Mouse (Mus musculus): Measurements from ENCODE around the gene Vwa1. TPM values are rescaled to one million over a fixed set of nuclear protein-coding genes. Genes with fewer than 3 reads are reported as not detected.
A peak's percentile ranks its signal among the peaks of the same experiment; 100 is the strongest.

The Vwa1 gene
- polyA plus RNA-seq (2015; fragmentation: Nextera tagmentation; extraction: Ambion mirVana) = 23.2 and 24.4 TPM in 2 replicates

DNA sequence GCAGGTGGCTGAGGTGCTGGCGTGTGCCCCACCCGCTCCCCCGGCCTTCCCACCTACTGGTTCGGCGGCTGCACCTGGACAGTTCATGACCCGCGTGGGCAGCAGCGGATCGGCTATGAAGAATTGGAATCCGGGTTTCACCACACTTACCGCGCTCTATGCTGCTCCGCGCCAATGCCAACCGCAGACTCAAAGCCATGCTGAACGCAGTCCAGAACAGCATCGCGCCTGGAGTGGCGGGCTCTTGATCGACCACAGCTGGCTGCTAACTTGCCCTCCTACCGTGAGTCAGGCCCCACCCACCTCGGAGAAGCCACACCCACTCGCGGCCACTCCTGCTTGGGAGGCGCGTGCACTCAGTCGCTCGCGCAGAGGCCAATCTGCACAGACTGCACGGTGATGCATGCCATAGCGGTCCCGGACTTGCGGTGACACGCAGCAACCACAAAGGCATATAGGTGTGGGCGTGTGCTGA lies at the start of gene Vwa1:
Vwa1 (minus strand) TSS at position 419 of the 475 bp plus-strand sequence.
- Histone ChIP-seq H3K27ac (peak within 1 kb of the TSS; percentile 53), H3K27me3 (peaks cover 52% of the 10 kb centered on the region), H3K4me3 (peak within 1 kb of the TSS; percentile 40), H3K36me3 (no peaks in the 10 kb centered on the region), H3K9me3 (no peaks in the 10 kb centered on the region), H3K9ac (peak within 1 kb of the TSS; percentile 67), H3K4me1 (replicated peaks) (peaks cover 43% of the 10 kb centered on the region), H3K4me2 (peak within 1 kb of the TSS; percentile 66)
- WGBS = 1% methylated on average over 35 of the region's 35 CpGs
- peak; percentile 77 for ATAC-seq (ENCODE audit: low FRiP score)

DNA sequence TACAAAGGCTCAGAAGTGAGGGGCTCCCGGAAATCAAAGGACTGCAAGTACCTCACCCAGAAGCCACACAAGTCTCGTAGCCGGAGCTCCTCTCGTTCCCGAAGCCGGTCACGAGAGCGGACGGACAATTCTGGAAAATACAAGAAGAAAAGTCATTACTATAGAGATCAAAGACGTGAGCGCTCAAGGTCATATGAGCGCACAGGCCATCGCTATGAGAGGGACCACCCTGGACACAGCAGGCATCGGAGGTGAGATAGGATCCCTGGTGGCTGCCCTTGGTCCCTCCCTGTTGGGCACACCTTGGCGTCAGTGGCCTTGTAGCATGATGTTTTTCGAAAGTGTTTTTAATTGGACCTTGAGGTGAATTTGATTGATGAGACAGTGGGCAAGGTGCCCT lies 48.9 kb upstream of the Vwa1 start:
- H3K9me3 ChIP-seq = no peaks in the 10 kb centered on the region
- ATAC-seq (ENCODE audit: low FRiP score) = no peak
- WGBS = 98% methylated on average over 16 of the region's 16 CpGs
- H3K4me2 ChIP-seq = no peak overlapping the region
- H3K27ac ChIP-seq = no peak overlapping the region
- no peaks in the 10 kb centered on the region for H3K4me1 ChIP-seq (replicated peaks)
- H3K9ac ChIP-seq = no peak overlapping the region
- H3K36me3 ChIP-seq = peaks cover 88% of the 10 kb centered on the region
- H3K4me3 ChIP-seq = no peak overlapping the region
- H3K27me3 ChIP-seq = no peaks in the 10 kb centered on the region

DNA sequence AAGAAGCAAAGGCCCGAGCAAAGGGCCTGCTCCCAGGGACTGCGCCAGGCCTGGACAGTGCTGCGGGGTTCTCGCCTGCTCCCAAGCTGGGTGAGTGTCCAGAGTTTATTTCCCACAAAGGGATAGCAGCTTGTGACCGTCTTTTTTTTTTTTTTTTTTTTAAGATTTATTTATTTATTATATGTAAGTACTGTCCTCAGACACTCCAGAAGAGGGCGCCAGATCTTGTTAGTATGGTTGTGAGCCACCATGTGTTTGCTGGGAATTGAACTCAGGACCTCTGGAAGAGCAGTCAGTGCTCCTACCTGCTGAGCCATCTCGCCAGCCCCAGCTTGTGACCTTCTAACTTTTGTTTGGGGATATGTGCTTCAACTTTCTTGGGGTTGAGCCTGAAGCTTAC lies 46.5 kb upstream of the Vwa1 start:
- no peak overlapping the region for H3K27ac ChIP-seq
- H3K36me3 ChIP-seq = peaks cover 95% of the 10 kb centered on the region
- no peak overlapping the region for H3K9ac ChIP-seq
- H3K4me1 ChIP-seq (replicated peaks) = no peaks in the 10 kb centered on the region
- no peaks in the 10 kb centered on the region for H3K27me3 ChIP-seq
- H3K4me2 ChIP-seq = no peak overlapping the region
- no peaks in the 10 kb centered on the region for H3K9me3 ChIP-seq
- no peak for ATAC-seq (ENCODE audit: low FRiP score)
- no peak overlapping the region for H3K4me3 ChIP-seq
- 80% methylated on average over 7 of the region's 7 CpGs for WGBS

DNA sequence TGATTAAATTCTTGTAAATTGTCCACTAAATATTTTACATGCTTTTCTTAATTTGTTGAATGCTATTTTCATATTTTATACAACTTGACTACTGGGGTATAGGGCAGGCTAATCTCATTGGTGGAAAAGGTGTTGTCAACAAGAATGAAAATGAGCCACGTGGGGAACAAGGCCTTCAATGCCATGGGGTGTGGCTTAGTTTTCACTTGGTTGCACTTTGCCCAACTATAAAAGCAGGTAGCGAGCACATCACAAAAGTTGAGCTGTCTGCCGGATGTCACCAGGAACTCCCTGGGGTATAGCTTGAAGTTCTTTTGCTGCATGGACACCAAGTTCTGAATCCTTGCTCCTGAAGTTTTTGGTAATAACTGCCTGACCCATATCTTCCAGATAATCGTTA lies 43.0 kb upstream of the Vwa1 start:
- Histone ChIP-seq H3K4me1 (replicated peaks) (peaks cover 22% of the 10 kb centered on the region), H3K9me3 (no peaks in the 10 kb centered on the region), H3K4me3 (no peak overlapping the region), H3K36me3 (peaks cover 87% of the 10 kb centered on the region), H3K4me2 (no peak overlapping the region), H3K27me3 (no peaks in the 10 kb centered on the region), H3K27ac (no peak overlapping the region), H3K9ac (no peak overlapping the region)
- WGBS = 81% methylated on average over 4 of the region's 4 CpGs
- ATAC-seq (ENCODE audit: low FRiP score) = no peak

DNA sequence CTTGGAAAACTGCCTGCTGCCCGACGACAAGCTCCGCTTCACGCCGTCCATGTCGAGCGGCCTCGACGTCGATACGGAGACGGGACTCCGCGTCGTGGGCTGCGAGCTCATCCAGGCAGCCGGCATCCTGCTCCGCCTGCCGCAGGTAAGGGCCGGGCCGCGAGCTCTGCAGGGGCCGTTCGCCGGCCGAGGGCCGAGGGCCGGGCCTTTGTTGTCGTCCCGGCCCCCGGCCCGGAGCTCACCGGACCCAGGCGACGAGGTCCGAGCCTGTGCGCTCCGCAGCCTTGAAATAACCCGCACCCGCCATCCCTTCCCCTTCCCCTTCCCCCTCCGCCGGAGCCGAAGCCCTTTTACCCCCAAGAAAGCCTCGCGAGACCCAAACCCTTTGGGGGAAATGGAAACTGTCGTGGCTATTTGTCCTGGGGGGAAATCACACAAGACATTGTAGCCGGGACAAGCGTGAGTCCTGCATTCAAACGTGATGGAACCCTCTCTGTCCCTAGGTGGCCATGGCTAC lies 38.2 kb upstream of the Vwa1 start:
- Histone ChIP-seq H3K27me3 (no peaks in the 10 kb centered on the region), H3K4me1 (replicated peaks) (peaks cover 32% of the 10 kb centered on the region), H3K9ac (peak overlapping the region; percentile 100), H3K4me3 (peak overlapping the region; percentile 100), H3K36me3 (peaks cover 73% of the 10 kb centered on the region), H3K27ac (peak overlapping the region; percentile 92), H3K9me3 (no peaks in the 10 kb centered on the region), H3K4me2 (peak overlapping the region; percentile 97)
- 1% methylated on average over 43 of the region's 49 CpGs for WGBS
- peak; percentile 53 for ATAC-seq (ENCODE audit: low FRiP score)

GRCm38 (mm10) chr4:155811929-155812664 lies 37.6 kb upstream of the Vwa1 start, which contains the start of gene Ccnl2:
Ccnl2 (plus strand) TSS chr4:155812489.
- no peaks in the 10 kb centered on the region for H3K9me3 ChIP-seq
- H3K36me3 ChIP-seq = peaks cover 72% of the 10 kb centered on the region
- H3K9ac ChIP-seq = peak within 1 kb of the TSS; percentile 100
- under 1% methylated on average over 60 of the region's 60 CpGs for WGBS
- ATAC-seq (ENCODE audit: low FRiP score) = peak; percentile 99
- H3K4me1 ChIP-seq (replicated peaks) = peaks cover 32% of the 10 kb centered on the region
- peak within 1 kb of the TSS; percentile 92 for H3K27ac ChIP-seq
- peak within 1 kb of the TSS; percentile 100 for H3K4me3 ChIP-seq
- H3K4me2 ChIP-seq = peak within 1 kb of the TSS; percentile 97
- no peaks in the 10 kb centered on the region for H3K27me3 ChIP-seq

DNA sequence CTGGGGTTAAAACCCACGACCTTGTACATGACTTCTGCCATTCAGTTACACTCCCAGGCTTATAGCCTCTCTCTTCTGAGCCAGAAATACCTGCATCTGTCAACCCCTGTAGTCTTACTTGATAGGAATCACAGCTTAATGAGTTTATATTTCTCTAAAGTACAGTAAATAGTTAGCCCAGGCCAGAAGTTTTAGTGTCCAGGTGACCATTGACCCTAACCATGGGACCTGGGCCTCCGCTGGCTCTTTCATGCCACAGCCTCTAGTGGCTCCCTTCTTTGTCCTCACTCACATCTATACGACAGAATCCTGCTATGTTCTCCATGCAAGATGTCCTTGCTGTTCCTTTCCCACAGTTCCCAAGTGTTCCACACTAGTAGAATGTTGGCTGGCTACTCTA lies 33.3 kb upstream of the Vwa1 start:
- Histone ChIP-seq H3K27ac (no peak overlapping the region), H3K9me3 (no peaks in the 10 kb centered on the region), H3K4me2 (no peak overlapping the region), H3K9ac (no peak overlapping the region), H3K36me3 (peaks cover 54% of the 10 kb centered on the region), H3K4me1 (replicated peaks) (peaks cover 31% of the 10 kb centered on the region), H3K27me3 (no peaks in the 10 kb centered on the region), H3K4me3 (no peak overlapping the region)
- WGBS = 86% methylated on average over 3 of the region's 3 CpGs
- no peak for ATAC-seq (ENCODE audit: low FRiP score)

DNA sequence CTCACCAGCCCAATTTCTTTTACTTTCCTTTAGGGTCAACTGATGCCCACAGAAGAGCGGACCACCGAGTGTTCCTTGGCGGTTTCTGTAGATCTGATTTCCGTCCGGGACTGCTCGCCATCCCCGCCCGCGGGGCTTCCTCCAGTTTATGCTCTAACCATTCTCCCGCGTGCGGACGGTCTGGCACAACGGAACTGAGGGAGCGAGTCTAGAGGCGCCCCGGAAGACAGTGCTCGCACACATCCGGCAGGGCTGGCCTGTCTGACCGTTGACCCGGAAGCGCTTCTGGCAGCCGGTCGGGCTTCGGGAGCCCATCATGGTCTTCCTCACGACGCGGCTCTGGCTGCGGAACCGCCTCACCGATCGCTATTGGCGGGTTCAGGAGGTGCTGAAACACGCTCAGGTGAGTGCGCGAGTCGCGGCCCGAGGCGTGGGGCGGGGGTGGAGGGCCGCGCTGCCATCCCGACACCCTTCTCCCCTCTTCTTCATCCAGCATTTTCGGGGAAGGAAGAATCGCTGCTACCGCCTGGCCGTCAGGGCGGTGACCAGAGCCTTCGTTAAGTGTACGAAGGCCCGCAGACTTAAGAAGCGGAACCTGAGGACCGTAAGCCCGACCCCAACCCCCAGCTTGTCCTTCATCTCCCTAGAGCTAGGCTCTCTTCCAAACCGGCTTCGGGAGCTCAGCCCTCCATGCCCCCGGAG lies 29.0 kb upstream of the Vwa1 start:
- peak overlapping the region; percentile 92 for H3K4me3 ChIP-seq
- 0 out of 2 replicates have a peak, but pooled peaks cover 8% of the 10 kb centered on the region for H3K27me3 ChIP-seq
- peaks cover 29% of the 10 kb centered on the region for H3K36me3 ChIP-seq
- no peaks in the 10 kb centered on the region for H3K9me3 ChIP-seq
- H3K4me1 ChIP-seq (replicated peaks) = peaks cover 24% of the 10 kb centered on the region
- ATAC-seq (ENCODE audit: low FRiP score) = peak; percentile 97
- H3K9ac ChIP-seq = peak overlapping the region; percentile 94
- WGBS = under 1% methylated on average over 55 of the region's 58 CpGs
- peak overlapping the region; percentile 82 for H3K4me2 ChIP-seq
- H3K27ac ChIP-seq = peak overlapping the region; percentile 81

GRCm38 (mm10) chr4:155802741-155803339 lies 28.3 kb upstream of the Vwa1 start, which contains the start of gene Mrpl20:
Mrpl20 (plus strand) TSS chr4:155802878.
- peaks cover 24% of the 10 kb centered on the region for H3K4me1 ChIP-seq (replicated peaks)
- H3K36me3 ChIP-seq = peaks cover 22% of the 10 kb centered on the region
- peak within 1 kb of the TSS; percentile 81 for H3K27ac ChIP-seq
- 0 out of 2 replicates have a peak, but pooled peaks cover 8% of the 10 kb centered on the region for H3K27me3 ChIP-seq
- H3K4me2 ChIP-seq = peak within 1 kb of the TSS; percentile 82
- H3K4me3 ChIP-seq = peak within 1 kb of the TSS; percentile 92
- no peaks in the 10 kb centered on the region for H3K9me3 ChIP-seq
- 10% methylated on average over 12 of the region's 12 CpGs for WGBS
- peak within 1 kb of the TSS; percentile 94 for H3K9ac ChIP-seq
- ATAC-seq (ENCODE audit: low FRiP score) = peak; percentile 79

- Histone ChIP-seq H3K9me3 (no peaks in the 10 kb centered on the region), H3K36me3 (peaks cover 16% of the 10 kb centered on the region), H3K27ac (no peak overlapping the region), H3K4me2 (no peak overlapping the region), H3K4me3 (no peak overlapping the region), H3K9ac (no peak overlapping the region), H3K4me1 (replicated peaks) (peaks cover 24% of the 10 kb centered on the region), H3K27me3 (0 out of 2 replicates have a peak, but pooled peaks cover 8% of the 10 kb centered on the region)
- 94% methylated on average over 1 of the region's 1 CpGs for WGBS
- ATAC-seq (ENCODE audit: low FRiP score) = no peak
Measured at GRCm38 (mm10) chr4:155802075-155802474, 27.6 kb upstream of the Vwa1 start.

DNA sequence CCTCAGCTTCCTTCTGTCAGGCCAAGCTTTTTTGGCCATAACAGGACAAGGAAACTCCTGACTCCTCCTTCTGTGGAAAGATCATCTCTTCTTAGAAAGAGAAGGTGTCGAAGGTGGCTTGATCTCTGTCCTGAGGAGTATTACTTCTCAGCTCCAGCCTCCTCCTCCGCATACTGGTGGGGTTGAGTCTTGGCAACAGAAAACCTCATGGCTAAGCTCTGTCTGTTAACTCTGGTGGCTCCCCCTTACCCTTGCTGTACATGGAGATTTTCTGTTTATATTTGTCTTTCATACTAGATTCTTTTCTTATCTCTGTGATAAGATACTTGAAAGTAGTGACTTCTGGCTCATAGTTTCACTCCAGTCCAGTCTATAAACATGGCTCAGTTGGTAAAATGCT lies 19.2 kb upstream of the Vwa1 start:
- Histone ChIP-seq H3K9me3 (no peaks in the 10 kb centered on the region), H3K27me3 (peaks cover 13% of the 10 kb centered on the region; the same call in 1 of the 2 replicates), H3K36me3 (no peaks in the 10 kb centered on the region), H3K27ac (no peak overlapping the region), H3K4me2 (no peak overlapping the region), H3K4me1 (replicated peaks) (no peaks in the 10 kb centered on the region), H3K9ac (no peak overlapping the region), H3K4me3 (no peak overlapping the region)
- 81% methylated on average over 2 of the region's 2 CpGs for WGBS
- ATAC-seq (ENCODE audit: low FRiP score) = no peak

All from hindbrain, embryonic 13.5 days (tissue).